Mouse (Mus musculus): Measurements from ENCODE around the gene Rgs9bp. TPM values are rescaled to one million over a fixed set of nuclear protein-coding genes. Genes with fewer than 3 reads are reported as not detected.

The Rgs9bp gene
- polyA plus RNA-seq, 1 experiment from 2014 or later, result 0.03 TPM

- 75% methylated on average over 5 of the region's 5 CpGs for WGBS (ENCODE audit: insufficient replicate concordance)
- Histone ChIP-seq H3K9me3 (replicated peaks) (no peaks in the 10 kb centered on the region), H3K9ac (no peak overlapping the region), H3K4me3 (replicated peaks) (no peak overlapping the region), H3K27me3 (no peaks in the 10 kb centered on the region), H3K4me2 (no peak overlapping the region), H3K4me1 (replicated peaks) (peaks cover 9% of the 10 kb centered on the region), H3K36me3 (replicated peaks) (peaks cover 63% of the 10 kb centered on the region), H3K27ac (replicated peaks) (no peak overlapping the region)
- ATAC-seq (ENCODE audit: insufficient read depth), result no peak
Measured at GRCm38 (mm10) chr7:35594311-35594710, 8.9 kb upstream of the Rgs9bp start.

- Histone ChIP-seq H3K4me3 (replicated peaks) (no peak overlapping the region), H3K9me3 (replicated peaks) (no peaks in the 10 kb centered on the region), H3K27ac (replicated peaks) (no peak overlapping the region), H3K36me3 (replicated peaks) (peaks cover 38% of the 10 kb centered on the region), H3K9ac (no peak overlapping the region), H3K4me1 (replicated peaks) (peaks cover 41% of the 10 kb centered on the region), H3K4me2 (no peak overlapping the region), H3K27me3 (no peaks in the 10 kb centered on the region)
- 85% methylated on average over 10 of the region's 10 CpGs for WGBS (ENCODE audit: insufficient replicate concordance)
- no peak for ATAC-seq (ENCODE audit: insufficient read depth)
Measured at GRCm38 (mm10) chr7:35590731-35591191, 5.4 kb upstream of the Rgs9bp start.

GRCm38 (mm10) chr7:35589485-35589884 lies 4.1 kb upstream of the Rgs9bp start:
- H3K4me2 ChIP-seq, result peak overlapping the region; percentile 97
- no peak overlapping the region for H3K4me3 ChIP-seq (replicated peaks)
- no peak for ATAC-seq (ENCODE audit: insufficient read depth)
- peaks cover 27% of the 10 kb centered on the region for H3K36me3 ChIP-seq (replicated peaks)
- peaks cover 11% of the 10 kb centered on the region for H3K27me3 ChIP-seq
- H3K27ac ChIP-seq (replicated peaks), result 0 out of 2 replicates have a peak overlapping the region, but pooled peaks have one; percentile 85
- H3K9me3 ChIP-seq (replicated peaks), result no peaks in the 10 kb centered on the region
- no peak overlapping the region for H3K9ac ChIP-seq
- H3K4me1 ChIP-seq (replicated peaks), result peaks cover 54% of the 10 kb centered on the region
- 33% methylated on average over 7 of the region's 7 CpGs for WGBS (ENCODE audit: insufficient replicate concordance)

GRCm38 (mm10) chr7:35588680-35589428 lies 3.5 kb upstream of the Rgs9bp start:
- ATAC-seq (ENCODE audit: insufficient read depth), result no peak
- no peaks in the 10 kb centered on the region for H3K9me3 ChIP-seq (replicated peaks)
- peaks cover 60% of the 10 kb centered on the region for H3K4me1 ChIP-seq (replicated peaks)
- WGBS (ENCODE audit: insufficient replicate concordance), result 17% methylated on average over 9 of the region's 9 CpGs
- peak overlapping the region; percentile 94; the same call in 1 of the 2 replicates for H3K4me3 ChIP-seq (replicated peaks)
- peak overlapping the region; percentile 97 for H3K4me2 ChIP-seq
- H3K27ac ChIP-seq (replicated peaks), result peak overlapping the region; percentile 85
- peaks cover 23% of the 10 kb centered on the region for H3K36me3 ChIP-seq (replicated peaks)
- peaks cover 17% of the 10 kb centered on the region for H3K27me3 ChIP-seq
- H3K9ac ChIP-seq, result peak overlapping the region; percentile 7; the same call in 1 of the 2 replicates

GRCm38 (mm10) chr7:35587728-35588127 lies 2.3 kb upstream of the Rgs9bp start:
- no peak for ATAC-seq (ENCODE audit: insufficient read depth)
- Histone ChIP-seq H3K36me3 (replicated peaks) (peaks cover 12% of the 10 kb centered on the region), H3K27ac (replicated peaks) (peak overlapping the region; percentile 85), H3K9ac (no peak overlapping the region; the same call in 1 of the 2 replicates), H3K4me3 (replicated peaks) (peak overlapping the region; percentile 94), H3K4me2 (peak overlapping the region; percentile 97), H3K4me1 (replicated peaks) (peaks cover 65% of the 10 kb centered on the region), H3K9me3 (replicated peaks) (no peaks in the 10 kb centered on the region), H3K27me3 (peaks cover 28% of the 10 kb centered on the region)
- WGBS (ENCODE audit: insufficient replicate concordance), result 51% methylated on average over 5 of the region's 5 CpGs

GRCm38 (mm10) chr7:35586906-35587445 lies 1.6 kb upstream of the Rgs9bp start:
- Histone ChIP-seq H3K9ac (peak overlapping the region; percentile 85), H3K4me3 (replicated peaks) (peak overlapping the region; percentile 94), H3K27me3 (peaks cover 35% of the 10 kb centered on the region), H3K9me3 (replicated peaks) (no peaks in the 10 kb centered on the region), H3K36me3 (replicated peaks) (peaks cover 4% of the 10 kb centered on the region), H3K4me1 (replicated peaks) (peaks cover 65% of the 10 kb centered on the region), H3K27ac (replicated peaks) (peak overlapping the region; percentile 85), H3K4me2 (peak overlapping the region; percentile 97)
- 12% methylated on average over 15 of the region's 15 CpGs for WGBS (ENCODE audit: insufficient replicate concordance)
- no peak for ATAC-seq (ENCODE audit: insufficient read depth)

GRCm38 (mm10) chr7:35586055-35586905 lies 898 bp upstream of the Rgs9bp start, which contains the start of gene Ankrd27:
Gene Ankrd27 (plus strand): TSS chr7:35586244.
- H3K4me3 ChIP-seq (replicated peaks), result peak within 1 kb of the TSS; percentile 94
- peak within 1 kb of the TSS; percentile 85 for H3K9ac ChIP-seq
- peak within 1 kb of the TSS; percentile 97 for H3K4me2 ChIP-seq
- peaks cover 42% of the 10 kb centered on the region for H3K27me3 ChIP-seq
- no peaks in the 10 kb centered on the region for H3K9me3 ChIP-seq (replicated peaks)
- peak; percentile 96 for ATAC-seq (ENCODE audit: insufficient read depth)
- peaks cover 65% of the 10 kb centered on the region for H3K4me1 ChIP-seq (replicated peaks)
- under 1% methylated on average over 49 of the region's 49 CpGs for WGBS (ENCODE audit: insufficient replicate concordance)
- no peaks in the 10 kb centered on the region for H3K36me3 ChIP-seq (replicated peaks)
- H3K27ac ChIP-seq (replicated peaks), result peak within 1 kb of the TSS; percentile 85

- Histone ChIP-seq H3K9me3 (replicated peaks) (no peaks in the 10 kb centered on the region), H3K27ac (replicated peaks) (no peak overlapping the region), H3K27me3 (peaks cover 55% of the 10 kb centered on the region), H3K4me1 (replicated peaks) (peaks cover 61% of the 10 kb centered on the region), H3K36me3 (replicated peaks) (no peaks in the 10 kb centered on the region), H3K9ac (peak overlapping the region; percentile 85; the same call in 1 of the 2 replicates), H3K4me2 (peak overlapping the region; percentile 97), H3K4me3 (replicated peaks) (peak overlapping the region; percentile 94)
- under 1% methylated on average over 50 of the region's 50 CpGs for WGBS (ENCODE audit: insufficient replicate concordance)
- ATAC-seq (ENCODE audit: insufficient read depth), result no peak
Measured at GRCm38 (mm10) chr7:35584786-35585190, 594 bp downstream of the Rgs9bp start.

GRCm38 (mm10) chr7:35584068-35584785 lies 1.2 kb downstream of the Rgs9bp start:
- Histone ChIP-seq H3K9me3 (replicated peaks) (no peaks in the 10 kb centered on the region), H3K27ac (replicated peaks) (no peak overlapping the region), H3K4me3 (replicated peaks) (peak overlapping the region; percentile 94), H3K36me3 (replicated peaks) (no peaks in the 10 kb centered on the region), H3K9ac (peak overlapping the region; percentile 85; the same call in 1 of the 2 replicates), H3K27me3 (peaks cover 55% of the 10 kb centered on the region), H3K4me1 (replicated peaks) (peaks cover 55% of the 10 kb centered on the region), H3K4me2 (peak overlapping the region; percentile 97)
- ATAC-seq (ENCODE audit: insufficient read depth), result no peak
- 5% methylated on average over 36 of the region's 36 CpGs for WGBS (ENCODE audit: insufficient replicate concordance)

- no peaks in the 10 kb centered on the region for H3K9me3 ChIP-seq (replicated peaks)
- 34% methylated on average over 11 of the region's 11 CpGs for WGBS (ENCODE audit: insufficient replicate concordance)
- H3K27ac ChIP-seq (replicated peaks), result no peak overlapping the region
- no peak for ATAC-seq (ENCODE audit: insufficient read depth)
- H3K4me2 ChIP-seq, result peak overlapping the region; percentile 97; the same call in 1 of the 2 replicates
- peaks cover 48% of the 10 kb centered on the region for H3K4me1 ChIP-seq (replicated peaks)
- no peaks in the 10 kb centered on the region for H3K36me3 ChIP-seq (replicated peaks)
- peaks cover 57% of the 10 kb centered on the region for H3K27me3 ChIP-seq
- H3K9ac ChIP-seq, result no peak overlapping the region
- peak overlapping the region; percentile 94 for H3K4me3 ChIP-seq (replicated peaks)
Measured at GRCm38 (mm10) chr7:35583476-35584025, 1.8 kb downstream of the Rgs9bp start.

Measured in liver, embryonic 15.5 days (tissue).